Mouse (Mus musculus): ENCODE data around the gene Rnls. TPM values are rescaled to one million over a fixed set of nuclear protein-coding genes. Genes with fewer than 3 reads are reported as not detected.

The Rnls gene
- 1.6 and 1.7 TPM in 2 replicates for total RNA-seq (2012; rRNA removed)
- 2.9 and 3.7 TPM in 2 replicates for total RNA-seq (2014; rRNA removed)
- 1.8 and 2.8 TPM in 2 replicates for polyA plus RNA-seq (2012; ENCODE audit: insufficient read length, low read depth)

DNA sequence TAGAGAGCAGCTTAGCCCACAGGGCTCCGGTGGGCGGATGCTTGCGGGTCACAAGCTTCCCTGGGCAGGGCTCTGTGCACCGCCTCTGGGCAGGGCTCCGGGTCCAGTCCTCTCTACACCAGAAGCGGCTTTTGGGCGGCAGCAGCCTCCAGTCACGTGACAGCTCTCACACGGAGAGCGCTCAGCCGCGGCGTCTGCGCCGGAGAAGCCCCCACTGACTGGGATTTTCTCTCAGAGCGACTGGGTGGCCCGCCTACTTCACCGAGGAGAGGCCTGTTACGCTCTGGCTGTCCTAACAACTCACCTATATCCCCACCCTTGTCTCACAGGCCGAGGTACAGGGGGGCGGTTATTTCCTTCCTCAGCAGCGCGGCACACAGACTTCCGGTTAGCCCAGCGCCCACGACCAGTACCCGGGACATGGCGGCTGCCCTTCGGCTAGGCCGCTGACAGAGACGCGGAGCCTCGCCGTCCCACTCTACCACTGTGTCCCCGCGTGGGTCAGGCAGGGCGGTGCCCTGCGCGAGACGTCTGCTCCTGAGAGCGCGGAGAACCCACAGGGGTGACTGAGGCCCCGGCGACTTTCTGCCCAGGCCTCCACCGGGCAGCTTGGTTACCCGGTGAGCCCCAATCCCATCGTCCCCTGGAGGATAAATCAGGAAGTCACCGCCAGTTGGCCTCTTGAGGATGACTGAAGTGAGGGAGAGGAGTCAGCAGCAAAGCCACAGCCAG lies at the start of gene Rnls:
Rnls (minus strand) TSS at position 645 of the 732 bp plus-strand sequence.
- H3K27me3 ChIP-seq (replicated peaks): no peaks in the 10 kb centered on the region
- H3K4me3 ChIP-seq (replicated peaks in 1 of 3; ENCODE audit: low read depth in 2 of 3, low read length in 2 of 3, poor library complexity in 1 of 3): peak within 1 kb of the TSS; percentile 57 to 92 (median 62)
- peaks cover 5% of the 10 kb centered on the region; the same call in 1 of the 2 replicates for H3K79me2 ChIP-seq (replicated peaks; ENCODE audit: control insufficient read depth, extremely low read depth, insufficient read depth, poor library complexity, severe bottlenecking)
- H3K4me2 ChIP-seq (ENCODE audit: insufficient read depth, low read depth, poor library complexity, severe bottlenecking): peak within 1 kb of the TSS; percentile 64
- dilution Hi-C loops (cut with MboI; ENCODE audit: extremely low pct_ligation_motif_present, extremely low pct_unique_long_range_greater_than_20kb, low sequenced_read_pairs) (no loop called here), in situ Hi-C loops (cut with MboI; ENCODE audit: low pct_ligation_motif_present, low pct_unique_long_range_greater_than_20kb, low sequenced_read_pairs) (no loop called here)
- peak; percentile 88 for DNase-seq (ENCODE audit: extremely low read depth)
- H3K27ac ChIP-seq (ENCODE audit: insufficient read depth, low read depth): peak within 1 kb of the TSS; percentile 90
- H3K36me3 ChIP-seq (replicated peaks in 1 of 2; ENCODE audit: control insufficient read depth in 1 of 2, insufficient read depth in 1 of 2, low read length in 1 of 2): peaks cover 0 to 4% of the 10 kb centered on the region in 2 experiments
- TF ChIP-seq HCFC1 (IDR thresholded peaks at IDR 0.05; ENCODE audit: low read depth, low read length) (peak; percentile 61), MAZ (IDR thresholded peaks at IDR 0.05; ENCODE audit: low read depth, low read length) (no peak), SMC3 (IDR thresholded peaks at IDR 0.05; ENCODE audit: low read depth, low read length) (no peak), MXI1 (IDR thresholded peaks at IDR 0.05; ENCODE audit: low read depth, low read length) (peak; percentile 41; the same call in 1 of the 2 replicates), RAD21 (IDR thresholded peaks at IDR 0.05; ENCODE audit: low read depth, low read length) (no peak), CHD1 (IDR thresholded peaks at IDR 0.05; ENCODE audit: low read depth, low read length) (no peak), ZC3H11A (IDR thresholded peaks at IDR 0.05; ENCODE audit: low read depth, low read length) (no peak), ZNF384 (IDR thresholded peaks at IDR 0.05; ENCODE audit: low read depth, low read length) (no peak), USF2 (conservative IDR thresholded peaks at IDR 0.05; ENCODE audit: low read depth, low read length) (peak; percentile 92), IRF4 (IDR thresholded peaks at IDR 0.05; ENCODE audit: low read depth, low read length) (no peak), USF1 (IDR thresholded peaks at IDR 0.05; ENCODE audit: low read depth, low read length) (peak; percentile 94), ELF1 (IDR thresholded peaks at IDR 0.05; ENCODE audit: low read depth, low read length) (peak; percentile 74), TBP (conservative IDR thresholded peaks at IDR 0.05; ENCODE audit: low read depth, low read length) (peak; percentile 77), CHD2 (IDR thresholded peaks at IDR 0.05; ENCODE audit: low read length) (no peak), KAT2A (IDR thresholded peaks at IDR 0.05; ENCODE audit: insufficient replicate concordance, low read length) (no peak), EP300 (IDR thresholded peaks at IDR 0.05; ENCODE audit: low read length) (no peak), BHLHE40 (IDR thresholded peaks at IDR 0.05; ENCODE audit: low read depth, low read length) (peak; percentile 96), UBTF (IDR thresholded peaks at IDR 0.05; ENCODE audit: low read depth, low read length) (peak; percentile 42; the same call in 1 of the 2 replicates), MAFK (IDR thresholded peaks at IDR 0.05; ENCODE audit: insufficient replicate concordance, low read length) (no peak), POLR2A (IDR thresholded peaks at IDR 0.05; ENCODE audit: low read depth, low read length) (peak; percentile 90), ETS1 (conservative IDR thresholded peaks at IDR 0.05; ENCODE audit: low read depth, low read length) (0 out of 2 replicates have a peak, but pooled peaks have one; percentile 16), PAX5 (IDR thresholded peaks at IDR 0.05; ENCODE audit: low read length) (no peak), SIN3A (IDR thresholded peaks at IDR 0.05; ENCODE audit: low read length) (peak; percentile 21), CTCF (conservative IDR thresholded peaks at IDR 0.05 in 1 of 2, IDR thresholded peaks at IDR 0.05 in 1 of 2; ENCODE audit: low read depth in 2 of 2, low read length in 2 of 2) (no peak), TCF12 (IDR thresholded peaks at IDR 0.05; ENCODE audit: low read depth, low read length) (peak; percentile 39), JUN (IDR thresholded peaks at IDR 0.05; ENCODE audit: insufficient read depth, low read depth, low read length) (no peak), MEF2A (IDR thresholded peaks at IDR 0.05; ENCODE audit: borderline replicate concordance, low read depth, low read length) (no peak), ZKSCAN1 (IDR thresholded peaks at IDR 0.05; ENCODE audit: borderline replicate concordance, low read depth, low read length) (no peak), NRF1 (IDR thresholded peaks at IDR 0.05; ENCODE audit: low read depth, low read length) (peak; percentile 71), JUND (conservative IDR thresholded peaks at IDR 0.05; ENCODE audit: low read depth, low read length) (no peak), RCOR1 (conservative IDR thresholded peaks at IDR 0.05; ENCODE audit: low read depth, low read length) (no peak), ZMIZ1 (IDR thresholded peaks at IDR 0.05; ENCODE audit: low read depth, low read length) (no peak; the same call in 1 of the 2 replicates), POLR2AphosphoS2 (IDR thresholded peaks at IDR 0.05; ENCODE audit: low read depth, low read length) (peak; percentile 63; the same call in 1 of the 2 replicates), GABPA (IDR thresholded peaks at IDR 0.05; ENCODE audit: insufficient replicate concordance, low read depth, low read length) (no peak), E2F4 (IDR thresholded peaks at IDR 0.05; ENCODE audit: insufficient replicate concordance, low read depth, low read length) (no peak), MAX (IDR thresholded peaks at IDR 0.05; ENCODE audit: low read length) (peak; percentile 92), MYC (IDR thresholded peaks at IDR 0.05; ENCODE audit: low read depth, low read length) (no peak), NELFE (IDR thresholded peaks at IDR 0.05; ENCODE audit: low read depth, low read length) (peak; percentile 74)
- peaks cover 0 to 3% of the 10 kb centered on the region in 2 experiments; a peak in 1 of 4 replicates for H3K4me1 ChIP-seq (ENCODE audit: control insufficient read depth in 1 of 2, insufficient read depth in 2 of 2)
- H3K9ac ChIP-seq (ENCODE audit: insufficient read depth, low read depth): peak within 1 kb of the TSS; percentile 97
- no peaks in the 10 kb centered on the region for H3K9me3 ChIP-seq (replicated peaks; ENCODE audit: low read length)

All from CH12.LX (cell line).